Mouse (Mus musculus): ENCODE measurements at regions not wholly inside any gene's neighbourhood (a gene's known extent, or its start where the extent isn't known, plus 50 kb on each side); places are given as distances from the start of the nearest gene placed in this dataset.
A peak's percentile ranks its signal among the peaks of the same experiment; 100 is the strongest.

- Histone ChIP-seq H3K9me3 (ENCODE audit: control insufficient read depth, low read length) (no peaks in the 10 kb centered on the region), H3K4me3 (ENCODE audit: control insufficient read depth in 1 of 2, insufficient read depth in 1 of 2, low read depth in 1 of 2, low read length in 2 of 2) (no peak overlapping the region), H3K36me3 (ENCODE audit: control insufficient read depth, insufficient read depth, low read length) (no peaks in the 10 kb centered on the region), H3K27me3 (ENCODE audit: control insufficient read depth, insufficient read depth, low read length) (no peaks in the 10 kb centered on the region), H3K4me1 (ENCODE audit: control insufficient read depth in 2 of 2, insufficient read depth in 2 of 2, low read length in 2 of 2) (peaks cover 12 to 24% of the 10 kb centered on the region in 2 experiments), H3K9ac (ENCODE audit: low read length) (peak overlapping the region; percentile 58; the same call in 1 of the 2 replicates), H3K27ac (replicated peaks in 1 of 2; ENCODE audit: control insufficient read depth in 1 of 2, insufficient read depth in 1 of 2, low read depth in 2 of 2, low read length in 2 of 2) (peak overlapping the region; percentile 68 to 81), H3K4me2 (ENCODE audit: low read length) (peak overlapping the region; percentile 21)
- WGBS: 45% methylated on average over 7 of the region's 7 CpGs
- ATAC-seq (ENCODE audit: insufficient number of reproducible peaks, insufficient read depth, low FRiP score, low read depth): no peak; the same call in 1 of the 2 replicates
Measured at GRCm38 (mm10) chr10:108088209-108088608, 73.8 kb upstream of the Ppp1r12a start.

- Histone ChIP-seq H3K4me3 (ENCODE audit: control insufficient read depth in 1 of 2, insufficient read depth in 1 of 2, low read depth in 1 of 2, low read length in 2 of 2) (no peak overlapping the region), H3K4me2 (ENCODE audit: low read length) (no peak overlapping the region), H3K36me3 (ENCODE audit: control insufficient read depth, insufficient read depth, low read length) (no peaks in the 10 kb centered on the region), H3K27me3 (ENCODE audit: control insufficient read depth, insufficient read depth, low read length) (no peaks in the 10 kb centered on the region), H3K27ac (replicated peaks in 1 of 2; ENCODE audit: control insufficient read depth in 1 of 2, insufficient read depth in 1 of 2, low read depth in 2 of 2, low read length in 2 of 2) (no peak overlapping the region), H3K9me3 (ENCODE audit: control insufficient read depth, low read length) (no peaks in the 10 kb centered on the region), H3K4me1 (ENCODE audit: control insufficient read depth in 2 of 2, insufficient read depth in 2 of 2, low read length in 2 of 2) (0 out of 4 replicates have a peak, but pooled peaks cover 0 to 6% of the 10 kb centered on the region in 2 experiments), H3K9ac (ENCODE audit: low read length) (no peak overlapping the region)
- no peak for ATAC-seq (ENCODE audit: insufficient number of reproducible peaks, insufficient read depth, low FRiP score, low read depth)
Measured at GRCm38 (mm10) chr10:108083220-108083619, 78.8 kb upstream of the Ppp1r12a start.

DNA sequence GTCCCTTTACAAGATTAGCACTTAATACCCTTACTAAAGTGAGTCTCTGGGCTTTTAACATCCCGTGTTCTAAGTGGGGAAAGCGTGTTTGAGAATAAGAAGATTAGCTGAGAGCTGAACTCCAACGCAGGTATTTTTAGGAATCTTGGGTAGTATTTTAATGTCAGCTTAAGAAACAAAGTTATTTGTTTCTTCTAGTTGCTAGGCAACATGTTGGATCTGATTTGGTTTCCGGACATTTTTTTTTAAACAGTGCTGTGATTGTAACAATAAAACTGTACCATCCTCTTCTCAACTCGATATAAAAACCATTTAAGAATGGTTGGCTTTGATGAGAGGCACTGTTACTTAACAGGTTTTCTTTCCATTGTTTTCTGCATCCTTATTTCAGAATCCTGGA, 86.8 kb upstream of the Ppp1r12a start:
- H3K4me3 ChIP-seq (ENCODE audit: control insufficient read depth in 1 of 2, insufficient read depth in 1 of 2, low read depth in 1 of 2, low read length in 2 of 2): no peak overlapping the region
- no peak overlapping the region for H3K9ac ChIP-seq (ENCODE audit: low read length)
- no peaks in the 10 kb centered on the region for H3K9me3 ChIP-seq (ENCODE audit: control insufficient read depth, low read length)
- H3K36me3 ChIP-seq (ENCODE audit: control insufficient read depth, insufficient read depth, low read length): no peaks in the 10 kb centered on the region
- H3K4me1 ChIP-seq (ENCODE audit: control insufficient read depth in 2 of 2, insufficient read depth in 2 of 2, low read length in 2 of 2): peaks cover 8 to 14% of the 10 kb centered on the region in 2 experiments; a peak in 3 of 4 replicates
- H3K27ac ChIP-seq (replicated peaks in 1 of 2; ENCODE audit: control insufficient read depth in 1 of 2, insufficient read depth in 1 of 2, low read depth in 2 of 2, low read length in 2 of 2): no peak overlapping the region
- no peaks in the 10 kb centered on the region for H3K27me3 ChIP-seq (ENCODE audit: control insufficient read depth, insufficient read depth, low read length)
- WGBS: 44% methylated on average over 5 of the region's 5 CpGs
- H3K4me2 ChIP-seq (ENCODE audit: low read length): peak overlapping the region; percentile 23; the same call in 1 of the 2 replicates
- no peak for ATAC-seq (ENCODE audit: insufficient number of reproducible peaks, insufficient read depth, low FRiP score, low read depth)

- no peaks in the 10 kb centered on the region for H3K36me3 ChIP-seq (ENCODE audit: control insufficient read depth, insufficient read depth, low read length)
- H3K4me2 ChIP-seq (ENCODE audit: low read length): no peak overlapping the region
- H3K9me3 ChIP-seq (ENCODE audit: control insufficient read depth, low read length): no peaks in the 10 kb centered on the region
- no peak overlapping the region for H3K27ac ChIP-seq (replicated peaks in 1 of 2; ENCODE audit: control insufficient read depth in 1 of 2, insufficient read depth in 1 of 2, low read depth in 2 of 2, low read length in 2 of 2)
- ATAC-seq (ENCODE audit: insufficient number of reproducible peaks, insufficient read depth, low FRiP score, low read depth): no peak
- 86% methylated on average over 4 of the region's 4 CpGs for WGBS
- H3K9ac ChIP-seq (ENCODE audit: low read length): no peak overlapping the region
- H3K4me3 ChIP-seq (ENCODE audit: control insufficient read depth in 1 of 2, insufficient read depth in 1 of 2, low read depth in 1 of 2, low read length in 2 of 2): no peak overlapping the region
- peaks cover 8 to 14% of the 10 kb centered on the region in 2 experiments; a peak in 3 of 4 replicates for H3K4me1 ChIP-seq (ENCODE audit: control insufficient read depth in 2 of 2, insufficient read depth in 2 of 2, low read length in 2 of 2)
- no peaks in the 10 kb centered on the region for H3K27me3 ChIP-seq (ENCODE audit: control insufficient read depth, insufficient read depth, low read length)
Measured at GRCm38 (mm10) chr10:108073828-108074227, 88.2 kb upstream of the Ppp1r12a start.

GRCm38 (mm10) chr10:108072211-108072610, 89.8 kb upstream of the Ppp1r12a start:
- Histone ChIP-seq H3K9me3 (ENCODE audit: control insufficient read depth, low read length) (no peaks in the 10 kb centered on the region), H3K9ac (ENCODE audit: low read length) (no peak overlapping the region), H3K27me3 (ENCODE audit: control insufficient read depth, insufficient read depth, low read length) (no peaks in the 10 kb centered on the region), H3K4me3 (ENCODE audit: control insufficient read depth in 1 of 2, insufficient read depth in 1 of 2, low read depth in 1 of 2, low read length in 2 of 2) (no peak overlapping the region), H3K4me1 (ENCODE audit: control insufficient read depth in 2 of 2, insufficient read depth in 2 of 2, low read length in 2 of 2) (peaks cover 7 to 14% of the 10 kb centered on the region in 2 experiments; a peak in 3 of 4 replicates), H3K36me3 (ENCODE audit: control insufficient read depth, insufficient read depth, low read length) (no peaks in the 10 kb centered on the region), H3K27ac (replicated peaks in 1 of 2; ENCODE audit: control insufficient read depth in 1 of 2, insufficient read depth in 1 of 2, low read depth in 2 of 2, low read length in 2 of 2) (no peak overlapping the region), H3K4me2 (ENCODE audit: low read length) (no peak overlapping the region)
- WGBS: 77% methylated on average over 1 of the region's 1 CpGs
- ATAC-seq (ENCODE audit: insufficient number of reproducible peaks, insufficient read depth, low FRiP score, low read depth): no peak

- no peaks in the 10 kb centered on the region for H3K36me3 ChIP-seq (ENCODE audit: control insufficient read depth, insufficient read depth, low read length)
- no peak overlapping the region for H3K4me2 ChIP-seq (ENCODE audit: low read length)
- no peak for ATAC-seq (ENCODE audit: insufficient number of reproducible peaks, insufficient read depth, low FRiP score, low read depth)
- peaks cover 9 to 14% of the 10 kb centered on the region in 2 experiments for H3K4me1 ChIP-seq (ENCODE audit: control insufficient read depth in 2 of 2, insufficient read depth in 2 of 2, low read length in 2 of 2)
- no peaks in the 10 kb centered on the region for H3K27me3 ChIP-seq (ENCODE audit: control insufficient read depth, insufficient read depth, low read length)
- H3K4me3 ChIP-seq (ENCODE audit: control insufficient read depth in 1 of 2, insufficient read depth in 1 of 2, low read depth in 1 of 2, low read length in 2 of 2): no peak overlapping the region
- no peak overlapping the region for H3K27ac ChIP-seq (replicated peaks in 1 of 2; ENCODE audit: control insufficient read depth in 1 of 2, insufficient read depth in 1 of 2, low read depth in 2 of 2, low read length in 2 of 2)
- H3K9ac ChIP-seq (ENCODE audit: low read length): no peak overlapping the region
- no peaks in the 10 kb centered on the region for H3K9me3 ChIP-seq (ENCODE audit: control insufficient read depth, low read length)
- 81% methylated on average over 2 of the region's 2 CpGs for WGBS
Measured at GRCm38 (mm10) chr10:108071424-108071823, 90.6 kb upstream of the Ppp1r12a start.

GRCm38 (mm10) chr10:108067723-108068122, 94.3 kb upstream of the Ppp1r12a start:
- Histone ChIP-seq H3K9me3 (ENCODE audit: control insufficient read depth, low read length) (no peaks in the 10 kb centered on the region), H3K27me3 (ENCODE audit: control insufficient read depth, insufficient read depth, low read length) (no peaks in the 10 kb centered on the region), H3K4me3 (ENCODE audit: control insufficient read depth in 1 of 2, insufficient read depth in 1 of 2, low read depth in 1 of 2, low read length in 2 of 2) (no peak overlapping the region), H3K9ac (ENCODE audit: low read length) (no peak overlapping the region), H3K4me2 (ENCODE audit: low read length) (no peak overlapping the region), H3K27ac (replicated peaks in 1 of 2; ENCODE audit: control insufficient read depth in 1 of 2, insufficient read depth in 1 of 2, low read depth in 2 of 2, low read length in 2 of 2) (no peak overlapping the region), H3K4me1 (ENCODE audit: control insufficient read depth in 2 of 2, insufficient read depth in 2 of 2, low read length in 2 of 2) (peaks cover 6% of the 10 kb centered on the region in 2 experiments), H3K36me3 (ENCODE audit: control insufficient read depth, insufficient read depth, low read length) (no peaks in the 10 kb centered on the region)
- ATAC-seq (ENCODE audit: insufficient number of reproducible peaks, insufficient read depth, low FRiP score, low read depth): no peak
- WGBS: 59% methylated on average over 10 of the region's 10 CpGs

DNA sequence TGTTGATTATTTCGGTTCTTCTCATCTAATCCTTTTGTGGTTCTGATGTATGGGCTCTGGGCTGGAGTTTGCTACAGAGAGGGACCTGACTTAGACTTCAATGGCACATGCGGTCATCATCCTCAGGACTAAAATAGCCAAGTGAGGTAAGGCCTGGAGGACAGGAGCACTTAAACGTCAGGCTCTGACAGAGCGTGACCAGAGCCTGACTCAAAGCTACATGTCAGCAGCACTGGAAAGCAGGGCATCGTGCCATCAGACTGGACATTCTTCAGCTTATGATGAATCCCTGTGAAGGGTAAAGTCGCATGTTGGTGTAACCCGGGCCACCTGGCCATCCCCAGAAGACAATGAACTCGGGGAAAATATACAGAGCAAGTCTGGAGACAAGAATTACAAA, 95.8 kb upstream of the Ppp1r12a start:
- H3K27me3 ChIP-seq (ENCODE audit: control insufficient read depth, insufficient read depth, low read length): no peaks in the 10 kb centered on the region
- WGBS: 32% methylated on average over 8 of the region's 8 CpGs
- H3K9ac ChIP-seq (ENCODE audit: low read length): no peak overlapping the region
- H3K9me3 ChIP-seq (ENCODE audit: control insufficient read depth, low read length): no peaks in the 10 kb centered on the region
- peak; percentile 88 for ATAC-seq (ENCODE audit: insufficient number of reproducible peaks, insufficient read depth, low FRiP score, low read depth)
- peak overlapping the region; percentile 63 to 69 for H3K27ac ChIP-seq (replicated peaks in 1 of 2; ENCODE audit: control insufficient read depth in 1 of 2, insufficient read depth in 1 of 2, low read depth in 2 of 2, low read length in 2 of 2)
- no peaks in the 10 kb centered on the region for H3K36me3 ChIP-seq (ENCODE audit: control insufficient read depth, insufficient read depth, low read length)
- H3K4me2 ChIP-seq (ENCODE audit: low read length): no peak overlapping the region
- H3K4me3 ChIP-seq (ENCODE audit: control insufficient read depth in 1 of 2, insufficient read depth in 1 of 2, low read depth in 1 of 2, low read length in 2 of 2): no peak overlapping the region
- peaks cover 6% of the 10 kb centered on the region in 2 experiments for H3K4me1 ChIP-seq (ENCODE audit: control insufficient read depth in 2 of 2, insufficient read depth in 2 of 2, low read length in 2 of 2)
